Mouse (Mus musculus) adrenal gland, adult (tissue): ENCODE data around the gene Adcy3.

Source experiments
- DNase-seq, 2 experiments: peaks; one replicate each; pipeline ENCODE4 v3.0.0; 2022 to 2023; ENCODE audit warnings: low spot score in 1 of 2; ENCODE audit not compliant: inconsistent age in 2 of 2

Gene Adcy3

GRCm38 (mm10) chr12:4132941-4133846 is at the start of gene Adcy3:
Adcy3 (plus strand) TSS chr12:4133103.
- peak; percentile 81 to 91 for DNase-seq

GRCm38 (mm10) chr12:4083441-4083840 is 49.5 kb upstream of the Adcy3 start:
- no peak for DNase-seq

GRCm38 (mm10) chr12:4107383-4107782 is 25.5 kb upstream of the Adcy3 start:
- DNase-seq: peak; percentile 76 to 93

- DNase-seq: no peak
These were observed 16.8 kb upstream of the Adcy3 start for GRCm38 (mm10) chr12:4116132-4116531.

- no peak for DNase-seq
These were observed 15.8 kb upstream of the Adcy3 start for GRCm38 (mm10) chr12:4117136-4117535.

GRCm38 (mm10) chr12:4117579-4117978 is 15.3 kb upstream of the Adcy3 start:
- no peak for DNase-seq

GRCm38 (mm10) chr12:4127346-4127745 is 5.6 kb upstream of the Adcy3 start:
- DNase-seq: peak in 1 of 2 experiments; percentile 59

GRCm38 (mm10) chr12:4133847-4134212 is 927 bp downstream of the Adcy3 start:
- DNase-seq: no peak

GRCm38 (mm10) chr12:4143179-4143578 is 10.3 kb downstream of the Adcy3 start:
- no peak for DNase-seq

GRCm38 (mm10) chr12:4150936-4151335 is 18.0 kb downstream of the Adcy3 start:
- DNase-seq: peak in 1 of 2 experiments; percentile 46

- DNase-seq: no peak
These were observed 19.1 kb downstream of the Adcy3 start for GRCm38 (mm10) chr12:4151969-4152368.

GRCm38 (mm10) chr12:4157466-4157865 is 24.6 kb downstream of the Adcy3 start:
- no peak for DNase-seq

GRCm38 (mm10) chr12:4158179-4158578 is 25.3 kb downstream of the Adcy3 start:
- DNase-seq: no peak

- DNase-seq: no peak
These were observed 26.1 kb downstream of the Adcy3 start for GRCm38 (mm10) chr12:4158868-4159632.

- no peak for DNase-seq
These were observed 27.4 kb downstream of the Adcy3 start for GRCm38 (mm10) chr12:4160322-4160721.

- DNase-seq: peak in 1 of 2 experiments; percentile 39
These were observed 30.0 kb downstream of the Adcy3 start for GRCm38 (mm10) chr12:4162886-4163285.

- DNase-seq: peak in 1 of 2 experiments; percentile 43
These were observed 34.1 kb downstream of the Adcy3 start for GRCm38 (mm10) chr12:4166970-4167369.

GRCm38 (mm10) chr12:4169058-4169457 is 36.2 kb downstream of the Adcy3 start:
- no peak for DNase-seq

GRCm38 (mm10) chr12:4169622-4170021 is 36.7 kb downstream of the Adcy3 start:
- peak; percentile 38 to 74 for DNase-seq

- DNase-seq: peak in 1 of 2 experiments; percentile 29
These were observed 40.3 kb downstream of the Adcy3 start for GRCm38 (mm10) chr12:4173108-4173790.

- DNase-seq: no peak
These were observed 45.9 kb downstream of the Adcy3 start for GRCm38 (mm10) chr12:4178839-4179238.
